Mouse (Mus musculus) left cerebral cortex, postnatal 36 days (tissue): ENCODE results near the gene Gm21310. TPM values are rescaled to one million over a fixed set of nuclear protein-coding genes. Genes with fewer than 3 reads are reported as not detected.
"Not testable (repeated sequence)": the region's sequence is repeated elsewhere in the genome, so short reads cannot be mapped to it uniquely, and the experiment has no call there.

Experiments used
- DNase-seq, 2 experiments: peaks; one replicate each; pipeline ENCODE4 v3.0.0; 2021 to 2022; ENCODE audit warnings: low spot score in 2 of 2, mixed read lengths in 1 of 2
- intact Hi-C: fragments of 180-260 bp; cut with DNase I; formaldehyde crosslinking; loops from one replicate; pipeline ENCODE4 v1.15.1; 2025
- total RNA-seq, 2 experiments: library from RNA; stranded (reverse); gene quantifications; 2 replicates each; pipeline ENCODE4 v1.2.3; 2021

Gm21310 gene
- total RNA-seq: not detected

- intact Hi-C loops, DNase-seq: not testable (repeated sequence)
Observed at GRCm38 (mm10) chrY:10147083-10147482, at the start of gene Gm21310. Gene Gm21310, minus strand, starts transcription at chrY:10147183.

Other genes with a start within 250 kb of the Gm21310 start
- not detected for gene Gm20834, start 177.4 kb upstream of the Gm21310 start, total RNA-seq